Mouse (Mus musculus) retina, postnatal 7 days (tissue): ENCODE data around the gene Camk1d.

ENCODE experiments used
- DNase-seq: peaks from one replicate; pipeline ENCODE4 v3.0.0-alpha.2; 2012; ENCODE audit warnings: low read depth, low spot score

Camk1d gene

DNA sequence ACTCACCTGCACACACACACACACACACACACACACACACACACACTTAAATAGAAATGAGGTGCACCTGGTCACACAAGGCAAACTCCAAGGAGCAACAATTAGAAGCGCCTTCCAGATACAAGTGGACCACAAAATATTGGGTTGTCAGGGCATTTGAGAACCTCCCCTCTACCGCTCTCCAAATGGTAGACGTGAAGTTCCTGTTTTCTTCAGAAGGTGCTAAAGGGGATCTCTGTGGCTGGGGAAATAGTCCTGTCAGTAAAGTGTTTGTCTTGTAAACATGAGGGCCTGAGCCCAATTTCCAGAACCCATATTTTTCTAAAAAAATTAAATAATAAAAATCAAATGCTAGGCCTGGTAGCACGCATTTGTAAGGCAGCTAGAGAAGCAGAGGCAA, 4.4 kb downstream of the Camk1d start:
- no peak for DNase-seq

DNA sequence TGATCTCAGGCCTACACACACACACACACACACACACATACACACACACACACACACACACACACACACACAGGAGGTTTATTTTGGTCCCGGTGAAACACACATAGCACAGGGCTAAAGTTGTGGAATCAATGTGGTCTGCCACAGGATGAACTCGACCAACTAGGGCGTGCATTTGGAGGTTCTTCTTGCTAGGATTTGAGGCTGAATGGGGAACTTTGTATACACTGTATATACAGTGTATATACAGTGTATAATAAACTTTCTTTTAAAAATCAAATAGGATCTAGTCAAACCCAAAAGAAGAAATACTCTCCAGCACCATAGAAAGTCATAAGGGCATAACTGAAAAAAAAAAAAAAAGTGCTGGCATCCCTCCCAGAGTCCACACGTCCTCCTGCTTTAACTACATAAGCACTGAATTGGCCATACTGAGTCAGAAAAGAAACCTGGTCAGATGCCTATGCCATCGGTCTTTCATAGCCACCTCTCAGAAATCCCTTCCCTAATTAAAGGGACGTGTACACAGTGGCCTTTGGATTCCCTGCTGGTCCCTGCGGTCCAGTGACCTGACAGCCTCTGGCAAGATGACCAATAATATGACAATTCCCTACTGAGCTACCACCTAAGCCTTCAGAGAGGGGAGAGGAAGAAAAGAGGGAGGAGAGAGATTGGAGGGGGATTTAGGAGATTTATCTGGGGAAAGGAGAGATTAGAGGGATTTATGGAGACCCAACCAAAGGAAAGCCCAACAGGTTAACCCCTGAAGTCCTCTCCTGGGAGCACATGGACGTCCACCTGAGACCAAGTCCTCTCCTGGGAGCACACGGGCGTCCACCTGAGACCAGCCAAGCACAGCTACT, 6.2 kb downstream of the Camk1d start:
- peak; percentile 75 for DNase-seq

DNA sequence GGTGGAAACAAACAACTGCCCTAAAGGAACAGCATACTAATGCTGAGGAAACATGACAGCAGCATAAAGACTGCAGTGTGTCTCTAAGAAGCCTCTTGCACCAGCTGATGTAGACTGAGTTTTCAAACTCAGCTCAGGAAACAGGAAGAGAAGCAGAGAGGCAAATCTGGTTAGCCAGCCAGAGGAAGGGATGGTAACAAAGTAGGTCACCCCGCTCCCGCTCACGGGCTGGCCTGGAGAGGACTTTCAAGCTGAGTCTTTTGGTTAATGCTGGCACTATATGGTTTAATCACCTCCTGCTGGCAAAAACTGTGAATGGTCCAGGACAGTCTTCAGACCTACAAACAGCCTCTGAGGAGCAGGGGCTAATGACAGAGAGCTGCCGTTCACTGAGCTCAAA, 7.7 kb downstream of the Camk1d start:
- no peak for DNase-seq

DNA sequence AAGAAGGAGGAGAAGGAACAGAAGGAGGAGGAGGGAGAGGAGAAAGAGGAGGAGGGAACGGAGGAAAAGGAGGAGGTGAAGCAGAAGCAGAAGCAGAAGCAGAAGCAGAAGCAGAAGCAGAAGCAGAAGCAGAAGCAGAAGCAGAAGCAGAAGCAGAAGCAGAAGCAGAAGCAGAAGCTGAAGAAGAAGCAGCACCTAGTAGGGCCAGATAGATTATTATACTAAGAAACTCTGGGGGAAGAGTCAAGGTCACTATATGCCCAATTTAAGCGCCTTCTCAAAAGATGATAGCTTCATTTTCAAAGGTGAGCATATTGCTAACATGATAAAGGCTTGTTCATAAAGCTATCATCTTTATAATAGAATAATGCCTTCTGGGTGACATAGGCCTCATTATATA, 11.9 kb downstream of the Camk1d start:
- no peak for DNase-seq

DNA sequence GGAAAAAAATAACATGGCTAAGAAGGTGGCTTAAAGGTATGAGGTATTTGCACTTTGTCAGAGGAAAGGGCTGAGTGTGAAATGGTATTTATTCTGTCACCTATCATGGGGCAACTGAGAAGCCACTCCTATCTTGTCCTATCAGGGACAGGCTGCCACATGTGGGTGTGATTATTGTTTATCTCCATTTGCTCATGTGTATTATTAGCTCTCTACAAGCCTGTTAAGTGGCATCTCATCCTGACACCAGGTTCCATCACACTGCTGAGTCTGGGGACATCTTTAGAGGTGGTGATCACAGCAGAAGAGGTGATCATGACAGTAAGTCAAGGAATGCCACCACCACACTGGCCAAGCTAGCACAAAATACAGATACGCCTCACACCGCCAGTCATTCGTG, 13.4 kb downstream of the Camk1d start:
- no peak for DNase-seq

DNA sequence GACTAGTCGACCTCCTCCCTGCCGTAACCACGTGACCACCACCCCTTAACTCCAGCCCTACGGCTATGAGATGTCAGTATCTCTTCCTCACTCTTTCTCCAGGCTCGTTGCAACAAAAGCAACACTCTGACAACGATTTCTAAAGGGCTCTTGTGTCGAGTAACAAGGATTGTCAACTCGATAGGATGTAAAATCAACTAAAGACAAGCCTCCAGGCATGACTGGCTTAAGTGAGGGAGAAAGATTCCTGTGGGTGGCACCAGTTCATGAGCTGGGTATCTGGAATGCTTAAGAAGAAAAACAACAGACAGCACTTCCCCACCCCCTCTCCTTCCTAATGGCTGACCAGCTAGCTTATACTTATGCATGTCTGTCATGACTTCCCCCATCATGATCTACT, 15.9 kb downstream of the Camk1d start:
- DNase-seq: no peak

DNA sequence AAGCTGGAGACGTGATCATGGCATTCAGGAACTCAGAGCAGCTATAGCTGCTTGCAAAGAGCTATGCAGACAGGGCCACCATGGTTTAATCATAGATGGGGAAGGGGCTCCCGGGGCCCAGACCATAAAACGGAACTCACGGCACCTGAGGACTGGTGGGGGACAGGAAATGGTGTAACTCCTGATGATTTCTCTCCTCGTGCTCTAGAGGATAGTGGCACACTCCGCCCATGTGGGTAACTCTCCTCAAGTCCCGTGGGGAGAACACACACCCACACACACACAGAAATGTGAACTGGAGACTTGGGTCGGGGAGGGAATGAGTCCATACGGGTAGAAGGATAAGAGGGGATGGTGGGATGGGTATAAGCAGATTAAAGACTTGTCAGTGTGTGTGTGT, 20.2 kb downstream of the Camk1d start:
- no peak for DNase-seq

DNA sequence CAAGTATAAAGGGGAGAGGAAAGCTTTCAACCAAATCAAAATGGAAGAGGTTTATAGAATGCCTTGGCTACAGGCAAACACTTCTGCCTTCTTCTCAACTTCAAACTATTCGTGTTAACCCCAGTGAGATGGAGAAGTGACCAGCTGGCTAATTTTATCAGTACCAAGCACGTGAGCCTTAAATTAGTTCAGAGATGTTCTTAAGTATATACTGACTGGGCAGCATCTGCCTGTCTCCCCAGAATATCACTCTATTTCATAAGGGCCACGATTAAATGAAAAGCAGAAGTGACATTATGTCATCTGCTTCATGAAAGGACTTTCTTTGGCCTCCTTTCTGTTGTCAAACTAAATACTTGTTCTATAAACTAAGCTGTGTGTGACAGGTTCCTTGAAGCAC, 22.6 kb downstream of the Camk1d start:
- no peak for DNase-seq

DNA sequence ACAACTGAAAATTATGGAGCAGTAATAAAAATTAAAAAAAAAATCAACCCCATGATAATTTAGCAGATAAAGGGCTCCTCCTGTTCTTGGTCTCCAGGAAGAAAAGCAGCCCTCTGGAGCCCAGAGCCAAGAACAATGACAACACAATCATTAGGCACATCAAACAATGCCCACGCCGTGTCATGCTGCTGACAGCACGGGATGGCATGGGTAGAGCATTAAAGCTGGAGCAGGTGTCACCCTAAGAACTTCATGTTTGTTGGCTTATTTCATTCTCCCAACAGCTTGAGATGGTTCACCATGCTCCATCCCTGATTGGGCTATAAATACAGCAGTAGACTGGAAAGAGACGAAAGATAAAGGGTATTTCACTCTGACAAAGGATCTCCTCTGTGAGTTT, 30.9 kb downstream of the Camk1d start:
- DNase-seq: no peak

DNA sequence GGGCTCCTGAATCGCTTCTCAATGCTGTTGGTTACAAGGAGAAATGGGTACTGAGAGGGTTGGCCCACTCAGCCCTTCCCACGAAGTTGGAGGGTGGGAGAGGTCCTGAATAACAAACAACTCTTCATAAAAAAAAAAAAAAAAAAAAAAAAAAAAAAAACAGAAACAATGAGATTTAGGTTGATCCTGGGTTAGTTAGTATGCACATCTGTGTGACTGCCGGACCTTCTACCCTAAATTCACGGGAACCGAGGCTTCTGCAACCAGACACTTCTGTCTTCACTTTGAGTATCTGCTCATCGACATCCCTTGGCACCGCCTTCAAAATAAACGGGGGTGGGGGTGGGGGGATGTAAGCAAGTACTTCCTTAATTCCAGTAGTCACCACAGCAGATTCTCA, 32.4 kb downstream of the Camk1d start:
- no peak for DNase-seq

DNA sequence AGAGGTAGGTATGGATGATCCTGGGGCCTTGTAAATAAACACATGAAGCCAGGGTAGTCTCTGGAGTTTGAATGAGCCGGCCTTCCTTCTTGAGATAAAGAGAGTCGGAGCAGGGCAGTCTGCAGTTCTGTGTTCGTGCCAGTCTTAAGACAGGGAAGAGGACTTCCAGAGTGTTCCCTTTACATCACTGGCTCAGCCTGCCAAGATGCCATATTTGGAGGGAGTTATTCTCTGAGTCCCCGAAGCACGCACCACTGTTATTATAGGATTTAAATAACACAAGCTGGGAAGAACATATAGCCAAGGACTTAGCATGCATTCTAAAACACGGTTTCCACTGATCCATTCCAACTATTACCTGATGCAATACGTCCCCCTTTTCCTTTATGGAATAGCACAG, 33.0 kb downstream of the Camk1d start:
- no peak for DNase-seq

DNA sequence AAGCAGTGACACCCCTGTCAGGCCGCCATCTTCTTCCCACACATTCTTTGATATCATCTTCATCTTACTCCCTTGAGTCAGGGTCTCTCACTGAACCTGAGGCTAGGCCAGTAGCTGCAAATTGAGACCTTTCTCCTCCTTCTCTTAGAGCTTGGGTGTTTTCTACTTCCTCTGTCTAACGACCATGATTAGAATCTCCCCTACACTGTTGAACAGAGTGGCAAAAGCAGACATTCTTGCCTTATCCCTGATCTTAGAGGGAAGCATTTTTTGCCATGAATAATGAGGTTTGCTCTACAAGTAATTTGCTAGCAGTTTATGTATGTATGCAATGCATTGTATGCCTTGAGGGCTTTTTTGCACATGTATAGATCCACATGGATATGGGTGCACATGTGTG, 35.3 kb downstream of the Camk1d start:
- no peak for DNase-seq

DNA sequence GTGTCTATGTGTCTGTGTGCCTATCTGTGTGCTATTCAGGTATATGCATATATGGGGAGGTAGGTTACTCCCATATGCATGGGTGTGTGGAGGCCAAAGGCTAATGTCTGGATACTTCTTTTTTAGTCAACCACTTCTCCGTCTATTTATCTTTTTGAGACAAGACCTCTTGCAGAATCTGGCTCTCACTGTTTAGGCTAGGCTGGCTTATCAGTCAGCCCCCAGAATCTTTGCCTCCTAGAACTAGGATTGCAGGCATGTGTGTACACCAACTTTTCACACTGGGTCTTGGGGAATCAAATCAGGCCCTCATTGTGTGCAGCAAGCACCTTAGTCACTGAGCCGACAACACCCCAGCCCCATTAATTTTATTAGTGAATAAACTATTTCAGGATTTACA, 36.8 kb downstream of the Camk1d start:
- DNase-seq: no peak

DNA sequence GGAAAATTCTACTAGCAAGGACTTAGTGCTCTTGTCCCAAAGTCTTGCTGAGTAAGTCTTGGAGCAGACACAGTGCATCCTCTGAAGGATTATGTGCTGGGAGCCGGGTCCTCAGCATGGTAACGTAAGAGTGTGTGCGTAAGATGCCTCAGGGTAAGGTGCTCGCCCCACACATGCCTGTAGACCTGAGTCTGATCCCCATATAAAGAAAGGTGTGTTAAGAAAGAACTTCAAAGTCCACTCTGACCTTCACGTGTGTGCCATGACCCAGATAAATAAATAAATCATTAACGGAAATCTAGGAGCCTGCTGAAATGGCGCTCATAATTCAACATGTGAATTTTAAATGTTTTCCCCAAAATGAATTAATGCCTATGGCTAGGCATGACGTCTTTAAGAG, 37.5 kb downstream of the Camk1d start:
- no peak for DNase-seq

DNA sequence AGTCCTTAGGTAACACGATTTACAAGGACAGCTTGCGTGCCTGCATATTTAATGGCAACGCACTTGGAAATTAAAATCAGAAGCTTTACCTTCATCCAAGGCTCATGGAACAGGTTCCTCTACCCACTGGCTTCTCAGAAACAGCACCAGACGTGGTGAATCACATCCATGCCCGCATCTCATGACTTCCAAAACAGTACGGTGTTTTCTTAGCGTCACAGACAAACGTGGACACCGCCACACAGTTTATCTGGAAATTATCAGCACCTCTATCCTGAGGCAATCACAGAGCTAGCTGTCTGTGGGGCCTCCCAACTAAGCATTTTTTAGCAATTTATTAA, 38.2 kb downstream of the Camk1d start:
- DNase-seq: no peak

DNA sequence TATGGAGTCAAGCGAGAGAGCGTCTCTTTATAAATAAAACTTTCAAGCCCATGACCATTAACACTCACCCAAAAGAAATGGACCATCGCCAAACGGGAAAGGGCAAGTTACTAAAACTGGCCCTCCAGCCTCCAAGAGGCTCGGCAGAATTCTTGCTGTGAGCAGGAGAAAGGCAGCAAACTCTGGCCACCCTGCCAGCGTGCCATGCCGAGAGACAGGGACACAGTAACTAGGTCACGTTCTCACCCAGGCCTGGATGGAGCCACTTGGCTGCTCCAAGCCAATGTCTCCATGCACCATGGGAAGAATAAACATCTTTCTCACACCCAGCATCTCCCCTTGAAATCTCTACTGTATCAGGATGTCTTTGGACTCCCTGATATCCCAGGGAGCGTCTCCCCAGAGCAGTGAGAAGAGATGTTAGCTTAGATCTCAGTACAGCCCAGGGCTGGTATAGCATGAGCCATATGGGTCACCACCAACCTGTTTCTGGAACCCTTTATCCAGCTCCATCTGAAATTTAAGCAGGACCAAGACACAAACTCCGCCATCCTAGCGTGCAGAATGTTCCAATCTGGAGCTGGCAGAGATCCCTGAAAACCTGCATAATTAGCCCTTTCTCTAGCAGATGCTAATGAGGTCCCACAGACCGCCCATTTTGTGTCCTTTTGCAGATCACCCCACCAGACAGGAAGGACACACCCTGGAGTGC, 38.7 kb downstream of the Camk1d start:
- DNase-seq: no peak

DNA sequence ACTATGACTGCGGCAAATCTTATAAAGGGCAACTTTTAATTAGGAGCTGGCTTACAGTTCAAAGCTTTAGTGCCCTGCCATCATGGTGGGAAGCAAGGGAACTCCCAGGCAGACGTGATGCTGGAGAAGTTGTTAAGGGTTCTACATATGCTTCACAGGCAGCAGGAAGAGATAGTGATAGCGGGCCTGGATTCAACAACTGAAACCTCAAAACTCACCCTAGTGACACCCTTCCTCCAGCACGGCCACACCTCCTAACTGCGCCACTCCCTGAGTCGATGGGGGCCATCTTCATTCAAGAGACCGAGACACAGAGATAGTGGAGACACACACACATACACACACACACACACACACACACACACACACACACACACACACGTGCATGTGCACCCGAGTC, 39.8 kb downstream of the Camk1d start:
- no peak for DNase-seq

DNA sequence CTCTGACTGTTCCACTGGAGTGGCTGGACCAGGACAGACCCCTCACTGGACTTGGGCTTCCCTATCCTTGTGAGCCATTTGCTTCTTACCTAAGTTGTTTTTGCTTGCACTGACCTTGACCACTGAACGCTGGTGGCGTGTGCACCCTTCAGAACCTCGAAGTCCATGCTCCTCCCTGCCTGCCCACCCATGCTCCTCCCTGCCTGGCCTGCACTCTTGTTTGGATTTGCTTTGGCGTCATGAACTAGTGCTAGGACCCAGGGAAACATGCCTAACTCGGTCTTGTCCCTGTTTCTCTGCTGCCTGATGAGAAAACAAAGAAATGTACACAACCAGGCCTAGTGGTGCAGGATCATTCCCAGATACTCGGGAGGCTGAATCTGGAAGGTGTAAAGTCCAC, 40.5 kb downstream of the Camk1d start:
- no peak for DNase-seq

DNA sequence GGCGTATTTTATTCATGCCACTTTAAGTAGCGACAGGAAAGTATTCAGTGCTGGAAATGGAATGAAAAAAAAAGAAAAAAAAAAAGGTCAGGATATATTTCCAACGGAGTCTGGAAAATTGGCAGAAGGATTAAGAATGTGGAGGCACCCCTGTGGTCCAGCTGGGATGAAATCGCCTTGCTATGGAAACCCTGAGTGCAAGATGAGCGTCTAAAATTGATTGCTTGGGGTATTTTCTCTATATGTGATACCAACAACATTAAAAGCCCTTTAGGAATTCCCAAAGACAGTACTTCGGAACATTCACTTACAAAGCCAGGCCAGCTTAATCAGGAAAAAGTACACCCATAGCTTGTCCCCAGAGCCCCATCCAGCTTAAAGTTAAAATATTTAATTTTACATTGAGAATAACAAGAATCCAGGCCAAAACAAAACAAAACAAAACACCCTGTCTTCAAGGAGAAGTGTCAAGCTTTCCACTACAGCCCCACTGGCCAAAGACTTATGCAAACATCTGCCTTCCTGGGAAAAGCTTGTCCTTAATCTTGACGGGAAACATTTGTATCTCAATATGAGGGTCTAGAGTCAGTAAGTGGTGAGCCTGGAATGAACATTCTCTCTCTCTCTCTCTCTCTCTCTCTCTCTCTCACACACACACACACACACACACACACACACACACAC, 41.3 kb downstream of the Camk1d start:
- no peak for DNase-seq

DNA sequence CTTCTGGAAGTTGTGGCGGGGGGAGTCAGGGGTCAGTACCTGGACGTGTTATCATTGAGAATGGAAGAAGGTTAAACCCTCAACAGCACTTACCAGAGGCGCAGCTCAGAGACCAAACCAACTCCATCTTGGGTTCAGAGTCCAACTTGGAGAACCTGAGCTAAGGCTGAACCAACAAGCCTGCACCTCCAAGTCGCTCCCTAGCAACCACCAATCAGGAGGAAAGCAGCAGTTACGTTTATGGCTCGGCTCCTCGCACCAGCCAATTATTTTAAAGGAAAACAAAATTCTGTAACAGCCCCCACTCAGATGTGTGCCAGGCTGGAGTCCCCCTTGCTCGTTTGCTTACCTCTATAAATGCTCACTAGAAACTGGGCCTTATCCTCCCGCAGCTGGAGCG, 44.2 kb downstream of the Camk1d start:
- no peak for DNase-seq

DNA sequence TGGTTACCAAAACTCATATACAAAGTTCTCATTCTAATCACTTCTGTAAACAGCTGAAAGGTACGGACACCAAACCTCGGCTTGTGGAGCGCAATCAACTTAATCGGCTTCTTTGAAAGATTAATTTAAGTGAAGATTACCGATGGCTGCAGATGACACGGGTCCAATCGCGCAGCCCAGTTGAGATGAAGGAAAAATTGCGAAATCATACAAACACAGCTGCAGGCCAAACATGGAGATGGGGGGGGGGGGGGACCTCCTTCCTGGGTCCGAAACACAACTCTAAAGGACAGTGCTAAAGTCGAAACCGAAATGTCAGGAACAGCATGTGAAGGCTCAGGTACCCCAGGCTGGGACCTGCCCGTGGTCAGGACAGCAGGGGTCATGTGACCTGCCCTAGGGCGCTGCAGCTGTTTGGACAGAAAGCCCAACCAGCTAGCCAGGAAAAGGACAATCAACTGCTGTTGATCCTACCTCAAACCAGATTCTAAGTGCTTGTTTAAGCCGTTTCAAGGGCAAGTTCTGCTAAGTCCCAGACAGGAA, 44.7 kb downstream of the Camk1d start:
- no peak for DNase-seq

DNA sequence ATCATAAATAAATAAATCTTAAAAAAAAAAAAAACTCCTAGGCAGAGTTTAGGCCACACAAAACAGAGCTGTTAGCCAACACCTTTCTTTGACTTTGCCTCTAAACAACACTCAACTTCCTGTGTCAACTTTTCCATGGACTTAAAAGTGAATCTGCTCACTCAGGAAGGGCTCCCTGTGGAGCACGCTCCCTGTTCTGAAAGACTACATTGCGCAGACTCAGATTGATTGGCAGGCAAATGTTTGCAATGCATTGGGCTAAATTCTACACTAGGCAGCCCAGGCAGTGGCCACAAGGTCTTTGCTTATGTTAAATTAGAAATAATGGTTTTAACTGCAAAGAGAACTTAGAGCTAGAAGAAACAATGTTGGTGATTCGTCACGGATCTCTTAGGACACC, 45.4 kb downstream of the Camk1d start:
- no peak for DNase-seq

DNA sequence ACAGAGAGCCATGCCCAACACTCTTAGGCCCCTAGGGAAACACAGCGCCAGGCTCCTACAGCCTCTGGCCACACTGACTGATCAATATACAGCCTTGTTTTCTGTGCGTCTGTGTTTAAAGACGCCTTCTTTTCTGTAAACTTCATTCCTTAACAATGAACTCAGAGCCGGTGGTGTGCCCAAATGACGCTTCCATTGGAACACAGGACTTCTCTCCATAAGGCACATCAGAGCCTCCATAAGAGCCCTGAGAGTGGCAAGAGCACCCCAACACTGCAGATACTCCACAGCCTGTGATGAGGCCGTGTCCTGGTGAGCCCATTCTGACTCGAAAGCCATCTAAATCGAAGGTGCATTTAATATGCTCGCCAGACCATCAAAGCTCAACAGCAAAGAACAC, 50.8 kb downstream of the Camk1d start:
- DNase-seq: no peak
